Mouse (Mus musculus): ENCODE data around the gene Cd47. TPM values are rescaled to one million over a fixed set of nuclear protein-coding genes. Genes with fewer than 3 reads are reported as not detected.
A peak's percentile ranks its signal among the peaks of the same experiment; 100 is the strongest.

The Cd47 gene
- total RNA-seq, 4 experiments from 2014 or later: 82.2 to 91.4 (median 87.5) TPM

DNA sequence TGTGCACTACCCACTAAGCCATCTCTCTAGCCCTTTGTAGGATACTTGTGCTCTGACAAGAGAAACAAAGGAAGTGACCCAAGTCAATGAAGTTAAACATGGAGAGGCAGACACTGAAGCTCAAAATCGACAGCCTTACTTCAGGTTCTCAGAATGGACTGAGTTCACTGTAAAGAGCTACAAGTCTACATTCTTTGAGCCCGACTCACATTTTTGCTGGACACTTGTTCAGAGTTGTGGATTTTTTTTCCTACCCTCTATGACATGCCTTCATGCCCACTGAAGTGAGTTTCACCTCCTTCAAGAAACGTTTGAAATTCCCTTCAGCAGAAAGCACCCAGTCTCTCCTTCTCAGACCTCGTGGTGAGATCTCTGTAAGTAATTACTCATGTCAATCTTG lies 148.9 kb downstream of the Cd47 start:
- no peak for DNase-seq (ENCODE audit: low spot score)

DNA sequence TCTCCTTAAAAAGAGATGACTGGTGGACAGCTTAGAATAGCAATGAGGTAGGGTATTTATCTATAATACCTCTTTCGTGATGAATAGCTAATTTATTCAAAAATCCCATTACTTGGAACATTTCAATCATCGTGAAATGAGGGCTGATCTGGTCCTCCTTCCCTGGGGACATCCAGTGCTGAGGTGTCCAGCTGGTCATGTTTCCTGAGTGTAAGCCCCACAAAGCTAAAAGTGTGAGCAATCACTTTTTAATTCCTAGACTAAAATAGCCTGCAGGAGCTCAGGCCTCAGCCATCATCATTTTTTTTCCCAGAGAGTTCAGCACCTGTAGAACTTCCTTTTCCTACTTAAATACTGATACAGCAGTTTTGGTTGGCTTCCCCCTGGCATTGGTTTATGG lies 150.0 kb downstream of the Cd47 start:
- DNase-seq (ENCODE audit: low spot score): no peak

DNA sequence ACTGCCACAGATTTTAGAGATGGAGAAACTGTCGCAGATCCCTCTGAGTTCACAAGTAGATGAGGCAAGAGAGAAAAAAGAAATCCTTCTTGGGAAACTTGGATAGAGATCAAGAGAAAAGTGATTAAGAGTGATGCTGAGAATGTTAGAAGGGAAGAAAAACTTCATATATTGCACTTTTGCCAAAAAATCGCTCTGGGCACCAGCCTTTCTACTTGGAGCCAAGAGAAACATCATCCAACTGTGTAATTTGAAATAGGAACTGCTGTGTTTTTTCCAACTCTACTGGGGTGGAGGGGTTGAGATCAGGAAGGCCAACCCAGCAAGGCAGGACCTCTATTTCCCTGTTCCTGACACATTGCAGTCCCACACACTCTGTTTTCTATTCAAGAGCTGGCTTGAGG lies 151.0 kb downstream of the Cd47 start:
- DNase-seq (ENCODE audit: low spot score): peak; percentile 61

DNA sequence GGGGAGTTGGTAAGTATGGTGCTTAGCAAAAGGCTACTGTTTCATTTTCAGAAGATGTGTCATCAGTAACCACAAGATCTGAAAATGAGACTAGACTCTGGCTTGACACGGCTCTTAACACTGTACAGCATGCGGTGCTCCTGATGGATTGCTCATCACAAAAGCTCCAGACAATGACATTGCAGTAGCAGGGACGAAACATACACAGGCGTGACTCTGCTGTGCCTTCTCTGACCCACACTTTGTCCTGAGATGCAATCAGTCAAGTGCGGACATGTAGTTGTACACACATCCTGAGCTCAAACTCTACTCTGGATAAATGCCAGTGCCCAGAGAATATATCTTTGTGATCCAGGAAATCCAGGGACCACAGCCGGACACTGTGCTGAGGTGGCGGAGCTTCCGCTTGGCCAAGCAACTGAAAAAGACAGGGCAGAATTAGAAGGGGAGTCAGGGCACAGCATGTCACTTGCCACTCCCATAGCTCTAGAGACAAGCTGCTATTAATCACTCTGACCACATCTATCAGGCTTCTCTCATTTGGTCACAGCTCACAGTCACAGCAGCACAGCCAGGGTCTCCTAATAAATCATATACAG lies 151.7 kb downstream of the Cd47 start:
- peak; percentile 26 for DNase-seq (ENCODE audit: low spot score)

DNA sequence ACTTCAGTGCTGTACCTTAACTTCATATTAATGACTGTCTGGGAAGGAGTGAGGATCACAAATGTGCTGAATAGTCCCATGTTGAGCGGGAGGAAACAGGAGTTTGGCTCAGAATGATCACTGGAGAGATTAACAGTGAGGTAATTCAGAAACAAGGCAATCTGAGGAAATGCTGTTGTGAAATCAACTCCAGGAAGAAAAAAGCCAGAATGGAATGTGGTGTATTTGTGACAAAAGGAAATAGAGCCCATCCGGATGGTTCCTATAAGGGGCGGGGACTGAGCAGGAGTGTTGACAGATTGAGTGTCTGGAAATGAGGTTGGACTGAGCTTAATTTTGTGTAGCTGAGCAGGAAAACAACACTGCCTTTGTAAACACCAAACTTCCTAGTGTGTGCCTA lies 153.5 kb downstream of the Cd47 start:
- peak; percentile 75 for DNase-seq (ENCODE audit: low spot score)

DNA sequence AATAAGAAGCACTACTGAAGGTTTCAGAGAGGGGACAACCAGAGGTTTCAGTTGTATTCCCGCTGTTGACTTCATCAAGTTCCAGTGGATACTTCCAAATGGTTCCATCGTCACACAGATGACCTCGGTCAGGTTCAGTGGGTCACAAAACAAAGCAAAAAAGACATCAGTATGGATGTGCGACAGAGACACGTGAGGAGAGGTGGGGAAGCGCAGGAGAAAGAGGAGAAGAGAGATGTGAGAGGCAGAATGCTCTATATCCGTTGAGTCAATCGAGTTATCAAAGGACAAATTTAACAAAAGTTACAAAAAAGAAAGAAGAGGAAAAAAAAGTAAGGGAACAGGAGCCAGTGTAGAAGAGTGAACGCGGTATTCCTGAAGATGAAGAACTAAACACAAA lies 154.6 kb downstream of the Cd47 start:
- no peak for DNase-seq (ENCODE audit: low spot score)

DNA sequence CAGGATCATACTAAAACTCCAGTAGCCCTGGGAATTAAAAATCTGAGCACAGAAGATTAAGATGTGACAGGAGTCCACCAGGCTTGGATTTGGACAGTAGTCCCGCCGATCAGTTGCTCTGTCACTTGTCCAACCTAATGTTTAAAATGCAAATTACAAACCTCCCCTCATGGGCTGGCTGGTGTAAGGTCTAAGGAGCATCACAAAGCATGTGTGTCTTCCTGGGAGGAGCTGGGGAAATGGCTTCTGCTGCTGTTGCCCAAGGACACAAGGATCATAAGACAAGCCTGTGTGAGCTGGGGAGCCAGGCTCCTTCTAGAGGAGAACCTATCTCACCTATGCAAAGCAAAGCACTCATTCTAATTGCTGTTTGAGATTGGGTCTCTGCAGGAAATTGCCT lies 155.0 kb downstream of the Cd47 start:
- no peak for DNase-seq (ENCODE audit: low spot score)

DNA sequence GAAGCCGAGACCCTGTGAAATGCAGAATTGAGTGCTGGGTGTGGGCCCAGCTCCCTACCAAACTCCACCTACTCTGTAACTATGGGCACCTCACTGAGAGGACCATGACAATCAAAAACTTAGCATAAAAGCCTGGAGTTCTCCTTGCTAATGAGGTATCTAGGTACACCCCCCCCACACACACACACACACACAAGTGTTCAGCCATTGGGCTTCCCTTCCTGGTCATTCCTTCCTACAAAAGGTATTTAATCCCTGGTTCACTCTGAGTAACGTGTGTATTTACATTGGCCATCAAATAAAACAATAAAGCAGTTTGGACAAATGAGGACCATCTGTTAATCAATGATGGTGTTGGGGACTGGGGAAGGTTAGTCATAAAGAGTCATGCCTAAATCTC lies 155.6 kb downstream of the Cd47 start:
- no peak for DNase-seq (ENCODE audit: low spot score)

DNA sequence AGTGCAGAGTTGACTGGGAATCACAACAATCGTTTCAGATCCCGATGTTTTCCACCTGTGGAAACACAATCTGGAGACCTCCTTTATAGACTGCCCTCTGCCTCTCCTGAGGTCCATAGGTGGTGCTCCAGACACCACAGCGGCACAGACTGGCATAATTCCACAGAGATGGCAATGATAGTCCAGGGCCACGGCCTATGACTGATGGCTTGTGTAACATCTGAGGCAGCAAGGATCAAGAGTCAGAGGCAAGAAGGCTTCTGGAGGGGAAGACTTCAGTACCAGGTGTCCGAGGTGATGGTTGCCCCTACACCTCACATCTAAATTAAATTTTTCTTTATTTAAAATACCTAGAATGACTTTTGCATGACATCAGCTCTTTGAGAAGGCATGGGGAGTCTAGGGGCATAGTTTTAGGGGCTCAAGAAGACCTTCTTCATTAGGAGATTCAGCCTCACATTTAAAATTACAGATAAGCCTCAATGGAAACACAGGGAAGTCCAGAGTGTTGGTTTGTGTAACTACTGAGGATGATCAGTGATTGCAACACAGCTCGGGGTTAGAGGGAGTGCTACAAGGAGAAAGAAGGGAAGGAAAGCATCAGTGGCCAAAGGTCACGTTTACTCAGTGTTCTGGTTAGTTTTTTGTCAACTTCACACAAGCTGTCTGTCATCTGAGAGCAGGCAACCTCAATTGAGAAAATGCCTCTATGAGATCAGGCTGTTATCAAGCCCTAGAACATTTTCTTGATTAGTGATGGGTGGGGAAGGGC lies 156.4 kb downstream of the Cd47 start:
- no peak for DNase-seq (ENCODE audit: low spot score)

DNA sequence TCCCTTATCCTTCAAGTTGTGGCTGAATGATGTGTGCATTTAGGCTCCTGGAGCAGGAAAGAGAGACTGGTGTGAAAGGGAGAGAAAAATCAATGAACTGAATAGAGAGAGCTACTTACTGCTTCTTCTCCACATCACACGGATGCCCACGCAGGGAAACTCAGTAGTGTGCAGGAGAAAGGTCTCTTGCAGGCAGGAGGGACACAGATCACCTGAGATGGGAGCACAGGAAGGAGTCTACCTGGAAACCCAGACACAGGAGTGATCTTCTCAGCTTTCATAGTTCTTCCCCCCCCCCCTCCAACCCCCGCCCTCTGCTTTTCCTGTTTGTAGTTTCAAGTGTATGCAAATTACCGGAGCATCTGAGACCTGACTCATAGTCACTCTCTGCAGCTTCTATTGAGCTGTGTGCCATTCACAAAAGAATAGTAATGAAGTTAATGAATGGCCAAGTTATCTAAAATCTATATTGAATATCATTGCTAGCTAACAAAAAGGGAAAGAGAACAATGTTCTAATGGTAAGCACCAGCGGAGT lies 158.6 kb downstream of the Cd47 start:
- DNase-seq (ENCODE audit: low spot score): no peak

DNA sequence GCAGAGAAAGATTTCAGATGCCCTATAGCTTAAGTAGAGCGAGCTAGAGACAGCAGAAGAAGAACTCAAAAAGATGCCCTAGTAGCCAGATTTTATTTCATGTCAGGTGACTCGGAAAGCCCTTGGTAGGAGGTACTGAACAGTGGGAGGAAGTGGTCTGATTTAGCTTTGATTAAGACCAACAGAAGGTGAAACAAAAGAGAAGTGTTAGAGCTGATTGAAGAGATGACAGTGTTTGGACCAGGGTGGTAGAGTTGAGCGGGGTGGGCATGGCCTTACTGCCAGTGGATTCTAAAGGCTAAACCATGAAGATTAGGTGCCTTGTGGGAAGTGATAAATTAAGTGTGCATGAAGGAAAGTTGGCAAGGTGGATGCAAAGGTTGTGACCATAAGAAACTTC lies 162.0 kb downstream of the Cd47 start:
- no peak for DNase-seq (ENCODE audit: low spot score)

DNA sequence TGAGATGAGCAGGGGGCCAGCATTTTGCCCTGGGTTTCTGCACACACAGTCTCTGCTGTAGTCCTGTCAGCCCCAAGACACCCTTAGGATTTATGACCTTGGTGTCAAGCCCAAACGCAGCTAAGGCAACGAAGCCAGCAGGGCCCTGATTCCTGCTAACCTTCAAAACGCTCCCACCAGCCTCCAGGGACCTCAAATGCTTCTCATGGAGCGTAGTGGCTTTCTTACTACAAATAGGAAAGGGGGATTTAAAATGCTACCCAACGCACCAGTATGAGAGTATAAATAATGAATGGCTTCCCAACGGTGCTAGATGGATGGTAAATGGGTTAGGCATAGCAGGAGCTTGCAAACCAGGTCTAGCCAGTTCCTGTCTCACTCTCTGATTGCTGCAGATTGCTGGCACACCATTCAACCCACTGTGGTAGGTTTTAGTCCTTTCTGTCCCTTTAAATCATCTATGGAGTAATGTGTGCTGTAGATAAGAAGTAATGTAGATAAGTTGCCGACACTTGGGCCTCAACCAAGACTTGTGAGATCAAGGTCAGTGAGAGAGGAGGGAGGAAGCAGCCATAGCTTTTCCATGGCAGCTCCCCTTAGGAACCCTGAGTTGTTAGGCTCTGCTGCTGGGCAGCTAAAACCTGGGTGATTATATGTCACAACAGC lies 164.1 kb downstream of the Cd47 start:
- DNase-seq (ENCODE audit: low spot score): no peak

Other genes with a start within 250 kb of the Cd47 start
- 10 to 100 TPM; 11.6 to 15.4 (median 14.3) TPM for gene Ift57, start 101.3 kb upstream of the Cd47 start, total RNA-seq (2022)